Comparison of ENCODE assay signal across 11 mouse cellular contexts in the genomic region with DNA sequence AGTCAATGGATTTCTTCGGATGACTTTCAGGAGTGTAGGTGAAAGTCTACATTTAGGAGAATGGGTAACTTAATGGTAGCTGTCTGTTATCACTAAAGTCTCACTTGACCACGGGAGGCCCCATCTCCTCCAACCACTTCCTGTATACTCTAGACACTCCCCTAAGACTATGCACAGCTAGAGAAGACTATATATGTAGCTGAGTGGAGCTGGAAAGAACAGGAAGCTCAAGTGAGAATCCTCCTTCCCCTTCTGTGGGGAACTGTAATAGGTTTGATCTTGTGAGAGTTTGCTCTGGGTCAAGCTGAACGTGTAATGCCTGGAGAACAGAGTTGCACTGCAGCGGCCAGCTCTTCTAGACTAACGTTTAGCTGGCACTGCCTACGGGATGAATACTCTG.
DNase-seq lines count a peak whose midpoint lies in the region; ATAC-seq and TF ChIP-seq lines count a peak whose summit lies in the region.
"Had no signal": no experiment of that assay in that cellular context is flagged by ENCODE, and none has a peak within 500 bp of the region (broad histone marks: within the 10 kb centered on the region; RNA-seq: fewer than 3 reads in every experiment).

No protein-coding gene starts in this region.

- no peak overlapping the region for H3K9ac ChIP-seq in liver, embryonic 15.5 days
- no peak overlapping the region for H3K9ac ChIP-seq in stomach, embryonic 15.5 days
- H3K9ac ChIP-seq in hindbrain, embryonic 11.5 days (ENCODE audit: low read depth, low read length): no peak overlapping the region
- H3K9ac ChIP-seq: hindbrain, embryonic 13.5 days had no signal

- no peak overlapping the region for H3K4me3 ChIP-seq in thymus, adult 2 months (ENCODE audit: control insufficient read depth, insufficient read depth, low read length)
- H3K4me3 ChIP-seq in brown adipose tissue, adult 24 weeks (ENCODE audit: insufficient read depth, low read depth, low read length): no peak overlapping the region
- H3K4me3 ChIP-seq in liver, embryonic 15.5 days (replicated peaks): no peak overlapping the region
- no peak overlapping the region for H3K4me3 ChIP-seq in stomach, embryonic 15.5 days (replicated peaks)
- no peak overlapping the region for H3K4me3 ChIP-seq in hindbrain, embryonic 11.5 days (ENCODE audit: low read depth, low read length)
- H3K4me3 ChIP-seq: hindbrain, embryonic 13.5 days had no signal

- no peak overlapping the region for H3K4me2 ChIP-seq in liver, embryonic 15.5 days
- H3K4me2 ChIP-seq in stomach, embryonic 15.5 days: no peak overlapping the region
- H3K4me2 ChIP-seq in hindbrain, embryonic 11.5 days (replicated peaks; ENCODE audit: low read depth, low read length): no peak overlapping the region
- H3K4me2 ChIP-seq: hindbrain, embryonic 13.5 days had no signal

- H3K27ac ChIP-seq in thymus, adult 2 months (ENCODE audit: control insufficient read depth, insufficient read depth, low read length): no peak overlapping the region
- H3K27ac ChIP-seq in brown adipose tissue, adult 24 weeks (replicated peaks; ENCODE audit: low read depth, low read length): peak overlapping the region; percentile 47
- no peak overlapping the region for H3K27ac ChIP-seq in liver, embryonic 15.5 days (replicated peaks)
- H3K27ac ChIP-seq in stomach, embryonic 15.5 days: 0 out of 2 replicates have a peak overlapping the region, but pooled peaks have one; percentile 11
- no peak overlapping the region for H3K27ac ChIP-seq in hindbrain, embryonic 11.5 days (ENCODE audit: low read depth, low read length)
- H3K27ac ChIP-seq: hindbrain, embryonic 13.5 days; kidney, postnatal 0 days had no signal

- 8% methylated on average over 6 of the region's 6 CpGs for WGBS in thymus, adult 2 months
- WGBS in liver, embryonic 15.5 days (ENCODE audit: insufficient replicate concordance): 9% methylated on average over 6 of the region's 6 CpGs
- 66% methylated on average over 6 of the region's 6 CpGs for WGBS in stomach, embryonic 15.5 days
- WGBS in hindbrain, embryonic 11.5 days: 82% methylated on average over 6 of the region's 6 CpGs

- TF ChIP-seq POLR2A in thymus, adult 2 months (IDR thresholded peaks at IDR 0.05; ENCODE audit: control insufficient read depth, extremely low read depth, insufficient read depth, low read length, poor library complexity): no peak

- H3K27me3 ChIP-seq in thymus, adult 2 months (ENCODE audit: control insufficient read depth, insufficient read depth, low read length): no peaks in the 10 kb centered on the region
- no peaks in the 10 kb centered on the region for H3K27me3 ChIP-seq in liver, embryonic 15.5 days
- H3K27me3 ChIP-seq in stomach, embryonic 15.5 days (replicated peaks): no peaks in the 10 kb centered on the region
- H3K27me3 ChIP-seq in hindbrain, embryonic 11.5 days (ENCODE audit: control insufficient read depth, insufficient read depth, low read length): no peaks in the 10 kb centered on the region
- H3K27me3 ChIP-seq: hindbrain, embryonic 13.5 days had no signal

- no peaks in the 10 kb centered on the region for H3K36me3 ChIP-seq in thymus, adult 2 months (ENCODE audit: control insufficient read depth, insufficient read depth, low read length)
- no peaks in the 10 kb centered on the region for H3K36me3 ChIP-seq in liver, embryonic 15.5 days (replicated peaks)
- no peaks in the 10 kb centered on the region for H3K36me3 ChIP-seq in stomach, embryonic 15.5 days
- H3K36me3 ChIP-seq in hindbrain, embryonic 11.5 days (ENCODE audit: control insufficient read depth, insufficient read depth, low read length): no peaks in the 10 kb centered on the region
- H3K36me3 ChIP-seq: hindbrain, embryonic 13.5 days had no signal

- peak; percentile 67 for ATAC-seq in liver, embryonic 15.5 days (ENCODE audit: insufficient read depth)
- ATAC-seq in stomach, embryonic 15.5 days (ENCODE audit: insufficient read depth, low FRiP score, low read depth): no peak
- ATAC-seq in hindbrain, embryonic 11.5 days (ENCODE audit: low FRiP score): no peak

- H3K9me3 ChIP-seq in liver, embryonic 15.5 days (replicated peaks): no peaks in the 10 kb centered on the region
- no peaks in the 10 kb centered on the region for H3K9me3 ChIP-seq in stomach, embryonic 15.5 days
- H3K9me3 ChIP-seq in hindbrain, embryonic 11.5 days (ENCODE audit: control insufficient read depth, low read length): no peaks in the 10 kb centered on the region
- H3K9me3 ChIP-seq: hindbrain, embryonic 13.5 days had no signal

- no peak for TF ChIP-seq CTCF in thymus, adult 2 months (IDR thresholded peaks at IDR 0.05; ENCODE audit: borderline replicate concordance, control insufficient read depth, extremely low read depth, insufficient read depth, low read length, poor library complexity)

- peak; percentile 8 for DNase-seq in thymus, adult 2 months
- no peak for DNase-seq in thymus, postnatal 36 days
- no peak for DNase-seq in testis, postnatal 10 days (ENCODE audit: low spot score)
- no peak for DNase-seq in hindbrain, embryonic 11.5 days (ENCODE audit: low spot score)
- no peak for DNase-seq in layer of hippocampus, adult 11-12 months (ENCODE audit: low spot score)
- DNase-seq: gastrocnemius, postnatal 14 days had no signal

- peaks cover 10% of the 10 kb centered on the region for H3K4me1 ChIP-seq in thymus, adult 2 months (replicated peaks; ENCODE audit: control insufficient read depth, insufficient read depth, low read length)
- H3K4me1 ChIP-seq in brown adipose tissue, adult 24 weeks (ENCODE audit: control insufficient read depth, insufficient read depth, insufficient read length, low read length): peaks cover 29% of the 10 kb centered on the region; the same call in 1 of the 2 replicates
- H3K4me1 ChIP-seq in liver, embryonic 15.5 days (replicated peaks): peaks cover 3% of the 10 kb centered on the region; the same call in 1 of the 2 replicates
- 0 out of 2 replicates have a peak, but pooled peaks cover 4% of the 10 kb centered on the region for H3K4me1 ChIP-seq in stomach, embryonic 15.5 days
- no peaks in the 10 kb centered on the region for H3K4me1 ChIP-seq in hindbrain, embryonic 11.5 days (replicated peaks; ENCODE audit: control insufficient read depth, insufficient read depth, low read length)
- H3K4me1 ChIP-seq: hindbrain, embryonic 13.5 days had no signal

Comparison
In these comparisons a context has a peak if more than half of its experiments do, and no peak if none do; other contexts are left out.
1. H3K27ac ChIP-seq: peak in brown adipose tissue, adult 24 weeks (single experiment) and stomach, embryonic 15.5 days (single experiment); none in thymus, adult 2 months (single experiment), liver, embryonic 15.5 days (single experiment) and hindbrain, embryonic 11.5 days (single experiment).